Mouse (Mus musculus) heart, embryonic 14.5 days (tissue): Measurements from ENCODE around the gene Rbm15. TPM values are rescaled to one million over a fixed set of nuclear protein-coding genes. Genes with fewer than 3 reads are reported as not detected.

Experiments
- ATAC-seq: fragments of 200-750 bp; cut with Nextera tagmentation; 2 replicates; pipeline ENCODE4 v1.8.0; 2017; ENCODE audit warnings: low read depth, moderate TSS enrichment; ENCODE audit not compliant: insufficient number of reproducible peaks, insufficient read depth, low FRiP score
- H3K27ac ChIP-seq, 2 experiments: fragments of 200-500 bp in 1 of 2; fragments of 300-500 bp in 1 of 2; sonication (generic) in 1 of 2; replicated peaks in 1 of 2; 2 replicates each; pipeline ENCODE4 v1.5.1; 2012 to 2014; ENCODE audit warnings: low read depth in 2 of 2, low read length in 2 of 2, control low read depth in 1 of 2, mild to moderate bottlenecking in 1 of 2, mixed read lengths in 1 of 2; ENCODE audit not compliant: control insufficient read depth in 1 of 2, insufficient read depth in 1 of 2
- H3K27me3 ChIP-seq: fragments of 300-500 bp; sonication (generic); 2 replicates; pipeline ENCODE4 v1.6.1; 2014; ENCODE audit warnings: mild to moderate bottlenecking, low read length, control low read depth; ENCODE audit not compliant: control insufficient read depth, insufficient read depth
- H3K36me3 ChIP-seq: fragments of 300-500 bp; sonication (generic); 2 replicates; pipeline ENCODE4 v1.6.1; 2014; ENCODE audit warnings: mild to moderate bottlenecking, control low read depth, low read length, mixed read lengths; ENCODE audit not compliant: control insufficient read depth, insufficient read depth
- H3K4me1 ChIP-seq, 2 experiments: fragments of 200-500 bp in 1 of 2; fragments of 300-500 bp in 1 of 2; sonication (generic) in 1 of 2; 2 replicates each; pipeline ENCODE4 v1.6.1; 2012 to 2014; ENCODE audit warnings: low read length in 2 of 2, control low read depth in 1 of 2, mixed read lengths in 1 of 2; ENCODE audit not compliant: control insufficient read depth in 2 of 2, insufficient read depth in 2 of 2
- H3K4me2 ChIP-seq: fragments of 300-500 bp; sonication (generic); 2 replicates; pipeline ENCODE4 v1.6.1; 2014; ENCODE audit warnings: mild to moderate bottlenecking, low read length
- H3K4me3 ChIP-seq, 2 experiments: fragments of 200-500 bp in 1 of 2; fragments of 300-500 bp in 1 of 2; sonication (generic) in 1 of 2; 2 replicates each; pipeline ENCODE4 v1.5.1; 2012 to 2014; ENCODE audit warnings: low read length in 2 of 2, mild to moderate bottlenecking in 2 of 2, control low read depth in 1 of 2, low read depth in 1 of 2, moderate library complexity in 1 of 2; ENCODE audit not compliant: control insufficient read depth in 1 of 2, insufficient read depth in 1 of 2
- H3K9ac ChIP-seq: fragments of 300-500 bp; sonication (generic); 2 replicates; pipeline ENCODE4 v1.6.1; 2014; ENCODE audit warnings: mild to moderate bottlenecking, low read length
- H3K9me3 ChIP-seq: fragments of 300-500 bp; sonication (generic); 2 replicates; pipeline ENCODE4 v1.6.1; 2016; ENCODE audit warnings: low read length, control low read depth; ENCODE audit not compliant: control insufficient read depth
- WGBS: fragments of 180-500 bp; shearing (Covaris S2); extraction: QIAGEN DNeasy Blood & Tissue Kit; methylation state at CpG from one replicate; pipeline ENCODE4 v1.1.7; 2014; 5-methylcytosine and 5-hydroxymethylcytosine counted together
- polyA plus RNA-seq: library from polyadenylated mRNA; unstranded; fragments of >200 nt; fragmentation: Nextera tagmentation; extraction: Ambion mirVana; gene quantifications from 2 replicates; pipeline ENCODE4 v1.2.1, GENCODE M21; 2014

The Rbm15 gene
- polyA plus RNA-seq, 1 experiment from 2014 or later = 11.7 TPM

GRCm38 (mm10) chr3:107290764-107291381 lies 42.6 kb downstream of the Rbm15 start, which contains the start of gene Slc16a4:
Gene Slc16a4 (plus strand): TSS chr3:107291230.
- Histone ChIP-seq H3K9ac (no peak within 1 kb of the TSS), H3K9me3 (no peaks in the 10 kb centered on the region), H3K27me3 (no peaks in the 10 kb centered on the region), H3K4me1 (peaks cover 0 to 5% of the 10 kb centered on the region in 2 experiments; a peak in 2 of 4 replicates), H3K36me3 (no peaks in the 10 kb centered on the region), H3K4me2 (peak within 1 kb of the TSS; percentile 18; the same call in 1 of the 2 replicates), H3K4me3 (no peak within 1 kb of the TSS), H3K27ac (peak within 1 kb of the TSS; percentile 32 to 55; a peak in 1 of 4 replicates)
- ATAC-seq = peak; percentile 26; the same call in 1 of the 2 replicates
- WGBS = 27% methylated on average over 9 of the region's 9 CpGs

DNA sequence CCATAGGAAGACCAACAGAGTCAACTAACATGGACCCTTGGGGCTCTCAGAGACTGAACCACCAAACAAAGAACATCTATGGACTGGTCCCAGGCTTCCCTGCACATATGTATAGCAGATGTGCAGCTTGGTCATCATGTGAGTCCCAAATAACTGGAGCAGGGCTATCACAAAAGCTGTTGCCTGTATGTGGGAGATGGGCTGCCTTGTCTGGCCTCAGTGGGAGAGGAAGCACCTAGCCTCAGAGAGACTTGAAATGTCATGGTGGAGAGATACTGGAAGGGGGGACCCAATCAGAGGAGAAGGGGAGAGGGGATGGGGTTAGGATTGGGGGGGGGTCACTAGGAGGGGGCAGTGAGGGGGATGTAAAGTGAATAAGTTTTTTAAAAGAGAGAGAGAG lies 46.1 kb downstream of the Rbm15 start:
- Histone ChIP-seq H3K27me3 (no peaks in the 10 kb centered on the region), H3K4me3 (no peak overlapping the region), H3K27ac (no peak overlapping the region), H3K36me3 (peaks cover 23% of the 10 kb centered on the region), H3K9ac (no peak overlapping the region), H3K4me2 (no peak overlapping the region), H3K9me3 (no peaks in the 10 kb centered on the region), H3K4me1 (peaks cover 0 to 5% of the 10 kb centered on the region in 2 experiments; a peak in 2 of 4 replicates)
- ATAC-seq = no peak

GRCm38 (mm10) chr3:107286123-107286522 lies 47.4 kb downstream of the Rbm15 start:
- H3K4me3 ChIP-seq = no peak overlapping the region
- no peak overlapping the region for H3K4me2 ChIP-seq
- peaks cover 30% of the 10 kb centered on the region for H3K36me3 ChIP-seq
- ATAC-seq = no peak
- H3K27ac ChIP-seq = no peak overlapping the region
- no peaks in the 10 kb centered on the region for H3K9me3 ChIP-seq
- H3K4me1 ChIP-seq = peaks cover 0 to 4% of the 10 kb centered on the region in 2 experiments; a peak in 2 of 4 replicates
- H3K9ac ChIP-seq = no peak overlapping the region
- 67% methylated on average over 2 of the region's 2 CpGs for WGBS
- H3K27me3 ChIP-seq = no peaks in the 10 kb centered on the region

- peaks cover 20% of the 10 kb centered on the region for H3K36me3 ChIP-seq
- peak within 1 kb of the TSS; percentile 78 to 96 for H3K4me3 ChIP-seq
- no peak within 1 kb of the TSS; a peak in 1 of 4 replicates for H3K27ac ChIP-seq
- peak within 1 kb of the TSS; percentile 84 for H3K4me2 ChIP-seq
- peaks cover 4% of the 10 kb centered on the region; the same call in 1 of the 2 replicates for H3K27me3 ChIP-seq
- 2% methylated on average over 43 of the region's 43 CpGs for WGBS
- H3K9ac ChIP-seq = peak within 1 kb of the TSS; percentile 82
- no peaks in the 10 kb centered on the region for H3K9me3 ChIP-seq
- peaks cover 0 to 6% of the 10 kb centered on the region in 2 experiments; a peak in 2 of 4 replicates for H3K4me1 ChIP-seq
- peak; percentile 88 for ATAC-seq
Measured at GRCm38 (mm10) chr3:107278479-107279269, 54.8 kb downstream of the Rbm15 start, which contains the start of gene Lamtor5. Gene Lamtor5 (plus strand): TSS chr3:107278858.

DNA sequence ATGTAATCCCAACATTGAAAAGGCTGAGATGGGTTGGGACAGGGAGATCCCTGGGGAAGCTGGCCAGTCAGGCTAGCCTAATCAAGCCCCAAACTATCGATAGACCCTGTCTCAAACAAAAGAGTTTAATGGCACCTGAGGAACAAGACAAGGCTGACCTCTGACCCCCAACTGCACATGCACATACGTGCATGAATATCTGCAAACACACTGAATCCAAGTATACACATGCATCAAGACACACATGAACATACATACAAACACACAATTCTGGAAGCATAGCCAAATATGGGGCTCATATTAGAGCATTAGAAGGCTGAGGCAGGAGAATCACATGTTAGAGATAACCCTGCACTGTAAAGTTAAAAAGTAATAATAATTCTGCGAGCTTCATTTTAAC lies 56.8 kb downstream of the Rbm15 start:
- no peak overlapping the region for H3K9ac ChIP-seq
- H3K36me3 ChIP-seq = no peaks in the 10 kb centered on the region; the same call in 1 of the 2 replicates
- WGBS = 74% methylated on average over 3 of the region's 3 CpGs
- peaks cover 4% of the 10 kb centered on the region; the same call in 1 of the 2 replicates for H3K27me3 ChIP-seq
- H3K4me2 ChIP-seq = no peak overlapping the region
- H3K4me1 ChIP-seq = peaks cover 0 to 6% of the 10 kb centered on the region in 2 experiments; a peak in 2 of 4 replicates
- no peak for ATAC-seq
- no peaks in the 10 kb centered on the region for H3K9me3 ChIP-seq
- no peak overlapping the region for H3K27ac ChIP-seq
- no peak overlapping the region for H3K4me3 ChIP-seq

- peaks cover 0 to 6% of the 10 kb centered on the region in 2 experiments; a peak in 2 of 4 replicates for H3K4me1 ChIP-seq
- H3K4me3 ChIP-seq = no peak overlapping the region
- peaks cover 4% of the 10 kb centered on the region; the same call in 1 of the 2 replicates for H3K27me3 ChIP-seq
- no peaks in the 10 kb centered on the region; the same call in 1 of the 2 replicates for H3K36me3 ChIP-seq
- H3K4me2 ChIP-seq = no peak overlapping the region
- no peak overlapping the region for H3K27ac ChIP-seq
- ATAC-seq = no peak
- no peaks in the 10 kb centered on the region for H3K9me3 ChIP-seq
- WGBS = 52% methylated on average over 4 of the region's 4 CpGs
- no peak overlapping the region for H3K9ac ChIP-seq
Measured at GRCm38 (mm10) chr3:107275996-107276395, 57.5 kb downstream of the Rbm15 start.
